Mouse (Mus musculus) small intestine, adult 2 months (tissue): ENCODE data around the gene Setx.

Experiments
- CTCF ChIP-seq: fragments of 200-500 bp; IDR thresholded peaks from 2 replicates; pipeline ENCODE4 v1.5.1; 2012; ENCODE audit warnings: low read depth, mild to moderate bottlenecking, control low read depth, inconsistent platforms, low read length, moderate library complexity, mixed read lengths; ENCODE audit not compliant: insufficient replicate concordance, insufficient read length; ENCODE audit errors: extremely low read depth
- POLR2A ChIP-seq: fragments of 200-500 bp; IDR thresholded peaks from 2 replicates; pipeline ENCODE4 v1.6.1; 2012; ENCODE audit warnings: low read depth, mild to moderate bottlenecking, control low read depth, inconsistent platforms, low read length, moderate library complexity

- TF ChIP-seq CTCF (no peak), POLR2A (no peak)
These were observed 93.1 kb downstream of the Setx start for GRCm38 (mm10) chr2:29217042-29217441.
